Mouse (Mus musculus) kidney, embryonic 14.5 days (tissue): ENCODE data around the gene Spice1. TPM values are rescaled to one million over a fixed set of nuclear protein-coding genes. Genes with fewer than 3 reads are reported as not detected.
A peak's percentile ranks its signal among the peaks of the same experiment; 100 is the strongest.

Experiments used
- ATAC-seq: fragments of 200-750 bp; cut with Nextera tagmentation; 2 replicates; pipeline ENCODE4 v1.8.0; 2017; ENCODE audit warnings: moderate number of reproducible peaks, mild to moderate bottlenecking, moderate TSS enrichment, moderate library complexity; ENCODE audit not compliant: low FRiP score, low TSS enrichment
- H3K27ac ChIP-seq: fragments of 300-500 bp; sonication (generic); 2 replicates; pipeline ENCODE4 v1.5.1; 2014; ENCODE audit warnings: low read depth, mild to moderate bottlenecking, low read length, moderate library complexity, mixed read lengths
- H3K27me3 ChIP-seq: fragments of 300-500 bp; sonication (generic); 2 replicates; pipeline ENCODE4 v1.6.1; 2014; ENCODE audit warnings: mild to moderate bottlenecking, low read length; ENCODE audit not compliant: control insufficient read depth, insufficient read depth
- H3K36me3 ChIP-seq: fragments of 300-500 bp; sonication (generic); 2 replicates; pipeline ENCODE4 v1.6.1; 2014; ENCODE audit warnings: low read length, mixed read lengths; ENCODE audit not compliant: control insufficient read depth, insufficient read depth
- H3K4me1 ChIP-seq: fragments of 300-500 bp; sonication (generic); 2 replicates; pipeline ENCODE4 v1.6.1; 2014; ENCODE audit warnings: low read length, mixed read lengths; ENCODE audit not compliant: control insufficient read depth, insufficient read depth
- H3K4me2 ChIP-seq: fragments of 300-500 bp; sonication (generic); replicated peaks from 2 replicates; pipeline ENCODE4 v1.6.1; 2014; ENCODE audit warnings: low read depth, mild to moderate bottlenecking, low read length
- H3K4me3 ChIP-seq: fragments of 300-500 bp; sonication (generic); 2 replicates; pipeline ENCODE4 v1.5.1; 2014; ENCODE audit warnings: mild to moderate bottlenecking, low read length
- H3K9ac ChIP-seq: fragments of 300-500 bp; sonication (generic); 2 replicates; pipeline ENCODE4 v1.6.1; 2014; ENCODE audit warnings: low read depth, mild to moderate bottlenecking, low read length, moderate library complexity
- H3K9me3 ChIP-seq: fragments of 300-500 bp; sonication (generic); 2 replicates; pipeline ENCODE4 v1.6.1; 2016; ENCODE audit warnings: low read length; ENCODE audit not compliant: control insufficient read depth
- WGBS: fragments of 180-500 bp; shearing (Covaris S2); extraction: QIAGEN DNeasy Blood & Tissue Kit; methylation state at CpG from one replicate; pipeline ENCODE4 v1.1.7; 2014; 5-methylcytosine and 5-hydroxymethylcytosine counted together
- polyA plus RNA-seq: library from polyadenylated mRNA; unstranded; fragments of >200 nt; fragmentation: Nextera tagmentation; extraction: Ambion mirVana; gene quantifications from 2 replicates; pipeline ENCODE4 v1.2.1, GENCODE M21; 2014

The Spice1 gene
- polyA plus RNA-seq, 1 experiment from 2014 or later, result 34.2 TPM

- 78% methylated on average over 4 of the region's 4 CpGs for WGBS
- Histone ChIP-seq H3K4me3 (no peak overlapping the region), H3K9me3 (no peaks in the 10 kb centered on the region), H3K36me3 (peaks cover 8% of the 10 kb centered on the region; the same call in 1 of the 2 replicates), H3K4me1 (no peaks in the 10 kb centered on the region), H3K9ac (no peak overlapping the region), H3K27me3 (no peaks in the 10 kb centered on the region), H3K4me2 (no peak overlapping the region), H3K27ac (no peak overlapping the region)
- ATAC-seq, result 0 out of 2 replicates have a peak, but pooled peaks have one; percentile 49
These were observed 10.8 kb downstream of the Spice1 start for GRCm38 (mm10) chr16:44357571-44358268.

DNA sequence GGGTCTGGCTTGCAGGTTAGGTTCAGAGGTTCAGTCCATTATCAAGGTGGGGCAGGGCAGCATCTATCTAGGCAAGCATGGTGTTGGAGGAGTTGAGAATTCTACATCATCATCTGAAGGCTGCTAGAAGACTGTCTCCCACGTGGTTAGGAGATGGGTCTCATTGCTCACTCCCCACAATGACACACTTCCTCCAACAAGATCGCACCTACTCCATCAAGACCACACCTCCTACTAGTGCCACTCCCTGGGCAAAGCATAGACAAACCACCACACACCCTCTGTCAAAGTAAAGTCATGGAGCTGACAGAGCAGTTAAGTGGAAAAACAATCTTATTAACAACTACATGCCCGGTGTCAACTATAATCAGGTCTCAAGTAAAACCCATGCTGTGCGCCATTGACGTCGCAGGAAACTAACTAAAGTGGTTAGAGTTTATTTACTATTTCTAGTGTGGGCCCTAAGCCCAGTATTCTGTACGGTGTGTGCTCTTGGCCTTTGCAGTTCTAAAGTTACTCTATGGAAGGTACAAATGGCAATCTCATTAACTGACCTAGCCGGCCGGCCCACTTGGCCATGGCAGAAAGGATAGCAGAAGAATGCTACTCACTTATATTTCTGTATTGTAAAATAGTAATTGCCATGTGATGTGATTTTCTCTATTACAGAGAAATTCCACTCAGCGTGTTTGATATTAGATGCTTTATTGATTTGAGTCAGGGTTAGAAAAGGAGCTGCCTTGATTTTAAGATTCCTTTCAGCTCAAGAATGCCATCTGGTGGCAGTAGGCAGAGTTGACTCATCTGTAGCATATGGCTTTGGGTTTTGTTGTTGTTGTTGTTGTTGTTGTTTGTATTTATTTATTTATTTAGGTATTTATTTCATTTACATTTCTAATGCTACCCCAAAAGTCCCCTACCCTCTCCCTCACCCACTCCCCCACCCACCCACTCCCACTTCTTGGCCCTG lies 15.3 kb downstream of the Spice1 start:
- WGBS, result 88% methylated on average over 10 of the region's 10 CpGs
- H3K4me1 ChIP-seq, result no peaks in the 10 kb centered on the region

DNA sequence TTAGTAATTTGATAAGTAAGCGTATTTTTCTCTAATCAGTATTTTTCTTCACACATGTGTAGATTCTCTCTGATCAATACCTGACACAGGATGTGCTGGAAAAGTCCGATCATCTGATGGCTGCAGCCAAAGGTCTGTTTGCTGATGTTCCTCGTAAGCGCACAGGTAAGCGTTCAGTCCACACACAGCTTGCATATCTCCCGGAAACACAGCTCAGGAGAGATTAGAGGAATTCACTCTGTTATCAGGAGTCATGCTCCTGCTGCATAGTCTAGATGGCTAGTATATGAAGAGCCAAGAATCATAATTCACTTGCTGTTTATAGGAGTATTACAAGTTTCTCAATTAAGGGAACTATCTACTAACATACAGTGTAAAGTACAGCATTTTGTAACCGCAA lies 18.6 kb downstream of the Spice1 start:
- H3K9me3 ChIP-seq, result no peaks in the 10 kb centered on the region
- 93% methylated on average over 7 of the region's 7 CpGs for WGBS
- H3K4me1 ChIP-seq, result no peaks in the 10 kb centered on the region
- ATAC-seq, result no peak
- H3K4me2 ChIP-seq, result no peak overlapping the region
- H3K36me3 ChIP-seq, result peaks cover 26% of the 10 kb centered on the region
- H3K4me3 ChIP-seq, result no peak overlapping the region
- no peak overlapping the region for H3K27ac ChIP-seq
- H3K9ac ChIP-seq, result no peak overlapping the region
- no peaks in the 10 kb centered on the region for H3K27me3 ChIP-seq

More for the DNA sequence above, 15.3 kb downstream of the Spice1 start:
- no peak for ATAC-seq
- Histone ChIP-seq H3K27ac (no peak overlapping the region), H3K4me2 (no peak overlapping the region), H3K4me3 (no peak overlapping the region), H3K27me3 (no peaks in the 10 kb centered on the region), H3K9me3 (no peaks in the 10 kb centered on the region), H3K36me3 (peaks cover 20% of the 10 kb centered on the region; the same call in 1 of the 2 replicates), H3K9ac (no peak overlapping the region)

GRCm38 (mm10) chr16:44375459-44375858 lies 28.5 kb downstream of the Spice1 start:
- Histone ChIP-seq H3K4me1 (no peaks in the 10 kb centered on the region), H3K4me2 (no peak overlapping the region), H3K27me3 (no peaks in the 10 kb centered on the region), H3K27ac (no peak overlapping the region), H3K4me3 (no peak overlapping the region), H3K9me3 (no peaks in the 10 kb centered on the region), H3K36me3 (peaks cover 43% of the 10 kb centered on the region), H3K9ac (no peak overlapping the region)
- WGBS, result 91% methylated on average over 4 of the region's 4 CpGs
- ATAC-seq, result no peak

GRCm38 (mm10) chr16:44380006-44380405 lies 33.1 kb downstream of the Spice1 start:
- Histone ChIP-seq H3K36me3 (peaks cover 19% of the 10 kb centered on the region; the same call in 1 of the 2 replicates), H3K27ac (no peak overlapping the region), H3K4me1 (0 out of 2 replicates have a peak, but pooled peaks cover 2% of the 10 kb centered on the region), H3K9ac (no peak overlapping the region), H3K4me2 (no peak overlapping the region), H3K27me3 (no peaks in the 10 kb centered on the region), H3K9me3 (no peaks in the 10 kb centered on the region), H3K4me3 (no peak overlapping the region)
- 74% methylated on average over 4 of the region's 4 CpGs for WGBS
- no peak for ATAC-seq

DNA sequence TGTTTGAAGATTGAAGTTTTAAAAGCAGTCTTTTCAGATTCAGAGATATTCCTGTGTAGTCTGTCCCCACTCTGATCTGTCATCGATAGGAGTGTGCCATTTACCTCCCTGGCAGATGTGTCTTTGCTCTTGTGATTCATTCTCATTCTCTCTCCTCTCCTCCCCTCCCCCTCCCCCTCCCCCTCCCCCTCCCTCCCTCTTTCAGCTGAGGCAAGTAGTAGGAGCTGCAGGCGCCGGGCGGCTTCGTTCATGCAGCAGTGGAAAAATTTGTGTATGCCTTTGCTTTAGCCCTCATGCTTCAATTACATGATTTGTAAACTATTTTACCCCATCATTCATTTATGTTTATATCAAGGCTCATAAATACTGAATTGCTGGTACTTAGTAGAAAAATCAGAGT lies 34.7 kb downstream of the Spice1 start:
- Histone ChIP-seq H3K9me3 (no peaks in the 10 kb centered on the region), H3K4me2 (no peak overlapping the region), H3K27me3 (no peaks in the 10 kb centered on the region), H3K27ac (no peak overlapping the region), H3K4me3 (no peak overlapping the region), H3K36me3 (peaks cover 20% of the 10 kb centered on the region; the same call in 1 of the 2 replicates), H3K4me1 (0 out of 2 replicates have a peak, but pooled peaks cover 2% of the 10 kb centered on the region), H3K9ac (no peak overlapping the region)
- no peak for ATAC-seq
- 50% methylated on average over 5 of the region's 5 CpGs for WGBS

- no peak overlapping the region for H3K4me3 ChIP-seq
- no peaks in the 10 kb centered on the region for H3K27me3 ChIP-seq
- ATAC-seq, result no peak
- WGBS, result 50% methylated on average over 2 of the region's 2 CpGs
- H3K4me1 ChIP-seq, result 0 out of 2 replicates have a peak, but pooled peaks cover 2% of the 10 kb centered on the region
- H3K9me3 ChIP-seq, result no peaks in the 10 kb centered on the region
- no peak overlapping the region for H3K27ac ChIP-seq
- no peak overlapping the region for H3K9ac ChIP-seq
- no peak overlapping the region for H3K4me2 ChIP-seq
- peaks cover 13% of the 10 kb centered on the region; the same call in 1 of the 2 replicates for H3K36me3 ChIP-seq
These were observed 36.6 kb downstream of the Spice1 start for GRCm38 (mm10) chr16:44383549-44383948.

GRCm38 (mm10) chr16:44384251-44384650 lies 37.3 kb downstream of the Spice1 start:
- 0 out of 2 replicates have a peak, but pooled peaks cover 2% of the 10 kb centered on the region for H3K4me1 ChIP-seq
- no peak for ATAC-seq
- H3K9me3 ChIP-seq, result no peaks in the 10 kb centered on the region
- H3K4me2 ChIP-seq, result no peak overlapping the region
- no peak overlapping the region for H3K9ac ChIP-seq
- no peak overlapping the region for H3K27ac ChIP-seq
- H3K36me3 ChIP-seq, result peaks cover 11% of the 10 kb centered on the region; the same call in 1 of the 2 replicates
- WGBS, result 100% methylated on average over 1 of the region's 1 CpGs
- no peak overlapping the region for H3K4me3 ChIP-seq
- no peaks in the 10 kb centered on the region for H3K27me3 ChIP-seq
